Mouse (Mus musculus): ENCODE results near the gene Pole2.

Gene Pole2

GRCm38 (mm10) chr12:69227776-69228466 is at the start of gene Pole2:
Gene Pole2 (minus strand): TSS chr12:69228195.
- peak; percentile 97 for DNase-seq (ENCODE audit: low spot score)

- DNase-seq (ENCODE audit: low spot score): no peak
Measured at GRCm38 (mm10) chr12:69268956-69269355, 41.0 kb upstream of the Pole2 start.

GRCm38 (mm10) chr12:69267956-69268632 is 40.1 kb upstream of the Pole2 start:
- no peak for DNase-seq (ENCODE audit: low spot score)

DNA sequence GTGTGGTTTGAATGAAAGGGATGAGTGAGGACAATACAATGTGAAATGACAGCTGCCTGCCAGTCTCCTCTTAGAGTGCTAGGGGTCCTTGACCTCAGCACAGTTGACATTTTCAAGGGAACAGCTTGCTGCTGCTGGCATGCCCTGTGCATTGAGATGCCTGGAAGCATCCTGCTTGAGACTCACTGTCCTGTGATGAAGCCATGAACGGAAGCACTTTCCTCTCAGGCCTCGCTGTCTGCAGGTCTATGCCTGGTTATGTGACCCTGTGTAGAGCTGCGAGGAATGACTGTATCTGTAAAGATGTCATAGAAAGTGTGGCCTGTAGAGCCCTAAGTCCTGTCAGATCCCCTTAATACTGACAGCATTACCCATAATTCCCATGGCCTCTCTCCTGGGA is 37.0 kb upstream of the Pole2 start:
- DNase-seq (ENCODE audit: low spot score): no peak

- no peak for DNase-seq (ENCODE audit: low spot score)
Measured at GRCm38 (mm10) chr12:69262251-69262650, 34.3 kb upstream of the Pole2 start.

DNA sequence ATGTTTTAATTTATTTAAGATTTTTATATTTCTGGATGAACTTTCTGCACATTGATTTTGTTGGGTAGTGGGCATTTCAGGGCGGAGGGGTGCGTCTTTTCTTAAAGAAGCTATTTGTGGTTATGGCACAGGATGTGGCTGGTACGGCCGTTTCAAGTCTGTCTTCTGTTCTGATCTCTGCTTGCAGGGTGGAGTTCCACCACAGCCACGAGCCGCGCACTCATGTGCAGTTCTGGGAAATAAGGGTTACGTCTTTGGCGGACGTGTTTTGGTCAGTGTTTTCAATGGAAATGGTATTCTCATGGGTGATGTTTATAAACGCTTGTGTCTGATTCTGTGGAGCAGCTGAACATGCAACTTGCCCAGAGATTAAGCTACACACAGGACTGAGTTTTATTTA is 29.8 kb upstream of the Pole2 start:
- DNase-seq (ENCODE audit: low spot score): no peak

DNA sequence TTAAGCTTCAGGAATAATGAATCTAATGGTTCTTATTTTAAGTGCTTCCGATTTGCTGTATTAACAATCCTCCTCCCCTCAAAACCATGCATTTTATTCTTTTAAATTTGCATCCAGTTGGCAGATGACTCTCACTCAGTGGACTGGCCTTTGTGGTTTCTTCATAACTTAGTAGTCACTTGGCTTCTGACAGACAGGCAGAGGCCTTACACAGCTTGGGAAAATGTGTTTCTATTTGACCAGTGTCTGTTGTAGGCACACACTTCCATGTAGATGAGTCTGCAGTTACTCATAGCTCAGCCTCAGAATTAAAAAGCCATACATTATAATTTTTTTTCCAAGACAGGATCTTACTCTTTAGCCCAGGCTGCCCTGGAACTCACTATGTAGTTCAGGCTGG is 25.8 kb upstream of the Pole2 start:
- DNase-seq (ENCODE audit: low spot score): no peak

- no peak for DNase-seq (ENCODE audit: low spot score)
Measured at GRCm38 (mm10) chr12:69250756-69251155, 22.8 kb upstream of the Pole2 start.

- no peak for DNase-seq (ENCODE audit: low spot score)
Measured at GRCm38 (mm10) chr12:69249766-69250165, 21.8 kb upstream of the Pole2 start.

- DNase-seq (ENCODE audit: low spot score): peak; percentile 77
Measured at GRCm38 (mm10) chr12:69241771-69242431, 13.9 kb upstream of the Pole2 start.

DNA sequence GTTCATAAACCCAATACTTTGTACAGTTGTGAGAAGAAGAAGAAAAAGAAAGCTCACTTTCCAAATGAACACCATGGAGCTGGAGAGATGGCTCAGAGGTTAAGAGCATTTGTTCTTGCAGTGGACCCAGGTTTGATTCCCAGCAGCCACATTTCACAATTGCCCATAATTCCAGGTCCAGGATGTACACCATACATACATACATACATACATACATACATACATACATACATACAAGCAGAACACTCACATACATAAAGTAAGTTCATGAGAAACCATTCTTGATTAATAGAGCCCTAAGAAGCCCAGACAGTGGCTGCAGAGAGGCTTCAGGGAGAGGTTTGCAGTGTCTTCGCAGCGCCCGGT is 13.4 kb upstream of the Pole2 start:
- DNase-seq (ENCODE audit: low spot score): no peak

- no peak for DNase-seq (ENCODE audit: low spot score)
Measured at GRCm38 (mm10) chr12:69240876-69241275, 12.9 kb upstream of the Pole2 start, which contains the start of gene Klhdc1. Gene Klhdc1 (plus strand): TSS chr12:69241176.

GRCm38 (mm10) chr12:69238284-69238683 is 10.3 kb upstream of the Pole2 start:
- DNase-seq (ENCODE audit: low spot score): no peak

DNA sequence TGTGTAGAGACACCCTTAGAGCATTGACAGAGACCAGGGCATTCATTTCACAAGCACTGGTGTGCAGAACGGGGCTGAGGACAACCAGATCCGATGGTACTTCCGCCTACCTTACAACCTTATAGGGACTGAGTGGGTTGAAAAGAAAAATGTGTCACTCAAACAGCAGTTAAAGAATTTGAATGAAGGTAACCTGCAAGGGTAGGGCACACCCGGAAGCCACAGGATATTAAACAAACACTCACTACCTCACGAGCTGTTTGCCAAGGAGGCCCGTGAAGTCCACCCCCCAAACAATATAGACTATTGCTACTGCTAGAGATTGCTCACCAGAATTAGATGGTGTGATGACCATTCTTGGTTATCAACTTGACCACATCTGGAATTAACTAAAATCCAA is 7.8 kb upstream of the Pole2 start:
- DNase-seq (ENCODE audit: low spot score): no peak

DNA sequence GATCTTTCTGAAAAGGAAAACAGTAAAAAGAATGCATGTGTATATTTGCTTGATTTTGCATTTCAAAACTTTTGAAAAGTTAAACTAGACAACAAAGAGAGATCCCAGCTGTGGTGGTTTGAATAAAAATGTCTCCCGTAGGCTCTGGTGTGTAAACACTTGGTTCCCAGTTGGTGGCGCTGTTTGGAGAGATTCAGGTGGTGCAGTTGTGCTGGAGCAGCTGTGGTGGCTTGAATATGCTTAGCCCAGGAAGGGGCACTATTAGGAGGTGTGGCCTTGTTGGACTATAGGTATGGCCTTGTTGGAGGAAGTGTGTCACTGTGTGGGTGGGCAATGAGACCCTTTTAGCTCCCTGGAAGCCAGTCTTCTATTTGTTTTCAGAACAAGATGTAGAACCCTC is 1.3 kb upstream of the Pole2 start:
- DNase-seq (ENCODE audit: low spot score): peak; percentile 66

DNA sequence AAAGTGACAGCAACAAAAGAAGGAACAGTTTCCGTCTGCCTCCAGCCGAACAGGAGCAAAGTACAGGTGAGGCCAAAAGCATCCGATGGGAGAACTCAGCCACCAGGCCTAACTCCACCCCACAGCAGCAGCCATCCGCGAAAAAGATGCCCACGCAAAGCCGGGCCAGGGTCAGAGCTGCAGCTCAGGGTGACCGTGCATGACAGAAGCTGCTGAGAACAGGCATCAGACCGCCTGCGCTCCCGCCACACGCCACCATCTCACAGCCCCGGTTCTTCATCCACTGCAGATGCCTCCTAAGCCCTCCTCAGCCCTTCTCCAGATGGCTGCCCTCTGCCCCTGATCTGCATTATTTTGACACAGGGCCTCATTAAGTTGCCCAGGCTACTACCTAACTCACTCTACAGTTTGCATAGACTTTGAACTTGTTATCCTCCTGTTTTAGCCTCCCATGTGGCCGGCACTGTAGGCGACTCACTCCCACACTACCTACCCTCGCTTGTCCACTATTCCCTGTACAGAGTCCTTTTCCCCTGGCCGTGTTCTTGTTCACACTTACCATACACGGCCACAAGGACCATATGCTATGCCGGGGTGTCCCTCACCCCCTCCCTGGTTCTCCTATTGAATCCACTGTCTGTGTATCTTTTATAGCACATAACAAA is 7.2 kb downstream of the Pole2 start:
- DNase-seq (ENCODE audit: low spot score): no peak

GRCm38 (mm10) chr12:69216587-69216986 is 11.4 kb downstream of the Pole2 start:
- no peak for DNase-seq (ENCODE audit: low spot score)

DNA sequence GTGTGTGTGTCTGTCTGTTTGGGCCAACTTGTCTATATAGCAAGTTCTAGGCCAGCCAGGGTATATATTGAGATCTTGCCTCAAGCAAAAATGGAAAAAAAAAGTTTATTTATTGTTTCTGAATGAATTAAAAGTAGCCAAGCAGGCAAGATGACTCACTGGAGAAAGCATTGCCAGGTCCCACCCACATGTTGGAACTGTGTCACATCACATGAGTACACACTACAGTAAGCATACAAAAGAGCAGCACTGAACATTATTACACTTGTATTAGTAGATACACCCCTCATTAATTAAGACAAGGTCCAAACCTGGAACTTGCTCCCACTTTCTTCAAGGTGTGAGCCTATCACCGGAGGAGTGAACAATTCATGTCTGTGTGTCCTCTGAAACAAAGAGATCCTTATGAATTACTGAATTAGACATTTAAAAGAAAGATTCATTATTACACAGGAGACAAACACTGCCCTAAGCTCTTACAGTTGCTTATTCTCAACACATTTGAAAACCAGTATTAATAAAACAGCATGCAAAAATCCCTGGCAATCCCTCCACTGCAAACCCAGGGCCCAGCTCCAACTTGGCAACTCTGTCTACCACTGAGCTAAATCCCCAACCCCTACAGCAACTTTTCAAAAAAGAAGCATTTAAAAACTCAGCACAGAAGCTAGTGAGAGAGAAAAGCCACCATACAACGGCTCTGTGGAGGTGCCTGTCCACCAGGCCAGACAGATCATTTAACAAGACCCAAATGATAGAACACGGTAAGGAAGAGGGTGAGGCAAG is 12.8 kb downstream of the Pole2 start:
- no peak for DNase-seq (ENCODE audit: low spot score)

GRCm38 (mm10) chr12:69214393-69214792 is 13.6 kb downstream of the Pole2 start:
- no peak for DNase-seq (ENCODE audit: low spot score)

- DNase-seq (ENCODE audit: low spot score): no peak
Measured at GRCm38 (mm10) chr12:69213186-69213777, 14.7 kb downstream of the Pole2 start.

DNA sequence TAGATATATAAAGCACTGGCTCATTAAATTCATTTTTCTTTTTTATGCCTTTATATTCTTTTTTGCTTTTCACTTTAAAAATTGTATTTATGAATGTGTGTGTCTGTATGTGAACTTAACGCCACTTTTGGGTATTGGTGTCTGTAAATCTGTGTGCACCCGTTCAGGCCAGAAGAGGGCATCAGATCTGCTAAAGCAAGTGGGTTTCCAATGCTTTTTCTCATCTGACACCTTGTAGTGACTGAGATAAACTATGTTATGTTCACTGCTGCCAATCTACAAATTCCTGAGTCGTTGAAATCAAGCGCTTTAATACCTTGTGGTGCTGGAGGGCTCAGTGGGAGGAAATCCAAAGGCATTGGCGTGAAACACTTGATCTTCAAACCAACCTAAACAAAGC is 16.9 kb downstream of the Pole2 start:
- DNase-seq (ENCODE audit: low spot score): no peak

Data from testis, postnatal 10 days (tissue).